Mouse (Mus musculus) myocyte (in vitro differentiated cells): ENCODE measurements around the gene Slc9a9.

Experiments used
- CEBPB ChIP-seq: IDR thresholded peaks from 2 replicates; pipeline ENCODE4 v1.6.1; 2011; ENCODE audit warnings: mild to moderate bottlenecking, moderate library complexity; ENCODE audit not compliant: poor library complexity, insufficient read depth, severe bottlenecking
- E2F4 ChIP-seq: IDR thresholded peaks from one replicate; pipeline ENCODE4 v1.6.1; 2011; ENCODE audit warnings: mild to moderate bottlenecking, control low read depth, moderate library complexity; ENCODE audit not compliant: insufficient read depth
- MAX ChIP-seq: IDR thresholded peaks from one replicate; pipeline ENCODE4 v1.6.1; 2011; ENCODE audit warnings: low read depth, mild to moderate bottlenecking, control low read depth
- MYOG ChIP-seq, 3 experiments: IDR thresholded peaks; one replicate each; pipeline ENCODE4 v1.6.1; 2011; ENCODE audit warnings: control low read depth in 2 of 3, low read depth in 2 of 3, mild to moderate bottlenecking in 2 of 3; ENCODE audit not compliant: insufficient read length in 2 of 3, control insufficient read depth in 1 of 3, insufficient read depth in 1 of 3
- POLR2A ChIP-seq: IDR thresholded peaks from one replicate; pipeline ENCODE4 v1.6.1; 2011; ENCODE audit warnings: low read depth, mild to moderate bottlenecking, control low read depth, moderate library complexity; ENCODE audit not compliant: insufficient read length
- POLR2AphosphoS2 ChIP-seq: IDR thresholded peaks from one replicate; pipeline ENCODE4 v1.6.1; 2011; ENCODE audit warnings: low read depth, control low read depth; ENCODE audit not compliant: insufficient read length
- REST ChIP-seq: IDR thresholded peaks from one replicate; pipeline ENCODE4 v1.6.1; 2011; ENCODE audit warnings: mild to moderate bottlenecking, control low read depth, moderate library complexity; ENCODE audit not compliant: insufficient read depth, insufficient read length
- TCF12 ChIP-seq: IDR thresholded peaks from one replicate; pipeline ENCODE4 v1.6.1; 2011; ENCODE audit warnings: mild to moderate bottlenecking, control low read depth; ENCODE audit not compliant: poor library complexity, insufficient read depth, severe bottlenecking
- TCF3 ChIP-seq: IDR thresholded peaks from one replicate; pipeline ENCODE4 v1.6.1; 2011; ENCODE audit warnings: low read depth, control low read depth; ENCODE audit not compliant: insufficient read length
- USF1 ChIP-seq: IDR thresholded peaks from one replicate; pipeline ENCODE4 v1.6.1; 2011; ENCODE audit warnings: low read depth, mild to moderate bottlenecking, control low read depth, moderate library complexity

DNA sequence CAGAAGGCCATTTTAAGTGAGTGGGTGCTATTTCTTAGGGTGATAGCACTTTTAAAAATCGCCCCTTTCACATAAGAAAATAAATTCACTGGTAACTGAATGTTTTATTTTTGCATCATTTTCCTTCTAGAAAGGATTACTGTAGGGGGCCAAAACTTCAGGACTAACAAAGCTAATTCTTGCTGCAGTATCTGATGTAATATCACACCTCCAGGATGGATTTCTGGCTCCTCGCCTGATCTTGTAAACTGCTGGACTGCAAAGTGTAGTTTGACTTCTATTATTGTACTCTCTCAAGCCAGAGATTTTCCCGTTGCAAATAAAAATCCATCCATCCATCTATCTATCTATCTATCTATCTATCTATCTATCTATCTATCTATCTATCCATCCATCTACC is 174.5 kb downstream of the Slc9a9 start:
- TF ChIP-seq POLR2AphosphoS2 (no peak), POLR2A (no peak), CEBPB (no peak), MAX (no peak), E2F4 (no peak), TCF12 (no peak), MYOG (IDR thresholded peaks at IDR 0.05; ENCODE audit: control insufficient read depth in 1 of 3, insufficient read depth in 1 of 3, insufficient read length in 2 of 3, low read depth in 2 of 3) (no peak), USF1 (no peak), TCF3 (no peak), REST (no peak)
